Mouse (Mus musculus): ENCODE data around the gene Apod.

The Apod gene

GRCm38 (mm10) chr16:31278581-31278980 lies 36.0 kb downstream of the Apod start:
- DNase-seq, result no peak

GRCm38 (mm10) chr16:31278081-31278480 lies 36.5 kb downstream of the Apod start:
- no peak for DNase-seq

- DNase-seq, result no peak
Observed at GRCm38 (mm10) chr16:31276962-31277361, 37.6 kb downstream of the Apod start.

GRCm38 (mm10) chr16:31276539-31276938 lies 38.1 kb downstream of the Apod start:
- DNase-seq, result peak; percentile 30

- DNase-seq, result peak; percentile 92
Observed at GRCm38 (mm10) chr16:31274674-31275460, 39.7 kb downstream of the Apod start, which contains the start of gene Ppp1r2. TSS of gene Ppp1r2 (minus strand) at chr16:31275277.

- no peak for DNase-seq
Observed at GRCm38 (mm10) chr16:31274084-31274483, 40.5 kb downstream of the Apod start.

GRCm38 (mm10) chr16:31266692-31267091 lies 47.9 kb downstream of the Apod start:
- DNase-seq, result no peak

GRCm38 (mm10) chr16:31256151-31256550 lies 58.5 kb downstream of the Apod start:
- no peak for DNase-seq

- no peak for DNase-seq
Observed at GRCm38 (mm10) chr16:31255685-31256084, 58.9 kb downstream of the Apod start.

GRCm38 (mm10) chr16:31249401-31249800 lies 65.2 kb downstream of the Apod start:
- DNase-seq, result no peak

GRCm38 (mm10) chr16:31248717-31249116 lies 65.9 kb downstream of the Apod start:
- DNase-seq, result no peak

GRCm38 (mm10) chr16:31247442-31247841 lies 67.2 kb downstream of the Apod start:
- no peak for DNase-seq

All from right cerebral cortex, postnatal 14 days (tissue).